Mouse (Mus musculus) gastrocnemius, postnatal 14 days (tissue): ENCODE data around the gene Brk1. TPM values are rescaled to one million over a fixed set of nuclear protein-coding genes. Genes with fewer than 3 reads are reported as not detected.
A peak's percentile ranks its signal among the peaks of the same experiment; 100 is the strongest.

Experiments used
- DNase-seq: peaks from one replicate; pipeline ENCODE4 v3.0.0; 2021; ENCODE audit warnings: mixed read lengths
- intact Hi-C: fragments of 180-260 bp; cut with DNase I; formaldehyde crosslinking; loops from one replicate; pipeline ENCODE4 v1.15.1; 2025; ENCODE audit warnings: low total_unique reads
- long read RNA-seq, 2 experiments: library from polyadenylated mRNA; stranded (forward); transcript quantifications; one replicate each; pipeline ENCODE4 v2.0.0; 2021
- total RNA-seq, 2 experiments: library from RNA; stranded (reverse); gene quantifications; 2 replicates each; pipeline ENCODE4 v1.2.3; 2021

Gene Brk1
- 10 to 100 TPM; 42.8 to 52.4 TPM for total RNA-seq
- long read RNA-seq, experiment 1, transcript Brk1-201 (3 exons, 1,095 nt): major isoform, 24 of 38 reads
- long read RNA-seq, experiment 1, partial matches to known transcripts: 14 of 38 reads
- long read RNA-seq, experiment 1, other reads (novel, unspliced or antisense): 0 of 38 reads
- long read RNA-seq, experiment 2, transcript Brk1-201 (3 exons, 1,095 nt): major isoform, 21 of 42 reads
- long read RNA-seq, experiment 2, partial matches to known transcripts: 21 of 42 reads
- long read RNA-seq, experiment 2, other reads (novel, unspliced or antisense): 0 of 42 reads

- peak; percentile 86 for DNase-seq
- intact Hi-C loops: no loop called here
Measured at GRCm38 (mm10) chr6:113604432-113605223, at the start of gene Brk1. Gene Brk1 (plus strand): TSS chr6:113604772.

- DNase-seq: no peak
- intact Hi-C loops: no loop called here
Measured at GRCm38 (mm10) chr6:113559736-113560135, 44.8 kb upstream of the Brk1 start.

GRCm38 (mm10) chr6:113564557-113564956 lies 40.0 kb upstream of the Brk1 start:
- intact Hi-C loops: no loop called here
- DNase-seq: no peak

- DNase-seq: no peak
- intact Hi-C loops: no loop called here
Measured at GRCm38 (mm10) chr6:113576044-113576443, 28.5 kb upstream of the Brk1 start.

GRCm38 (mm10) chr6:113579306-113579705 lies 25.3 kb upstream of the Brk1 start:
- no peak for DNase-seq
- intact Hi-C loops: no loop called here

- no peak for DNase-seq
- intact Hi-C loops: no loop called here
Measured at GRCm38 (mm10) chr6:113583023-113583422, 21.5 kb upstream of the Brk1 start.

GRCm38 (mm10) chr6:113585065-113585464 lies 19.5 kb upstream of the Brk1 start:
- no peak for DNase-seq
- intact Hi-C loops: no loop called here

GRCm38 (mm10) chr6:113586466-113587183 lies 17.9 kb upstream of the Brk1 start:
- DNase-seq: no peak
- intact Hi-C loops: no loop called here

GRCm38 (mm10) chr6:113592637-113593036 lies 11.9 kb upstream of the Brk1 start:
- intact Hi-C loops: no loop called here
- no peak for DNase-seq

GRCm38 (mm10) chr6:113597945-113598344 lies 6.6 kb upstream of the Brk1 start:
- DNase-seq: no peak
- intact Hi-C loops: no loop called here

- intact Hi-C loops: no loop called here
- no peak for DNase-seq
Measured at GRCm38 (mm10) chr6:113599833-113600232, 4.7 kb upstream of the Brk1 start.

GRCm38 (mm10) chr6:113600543-113601139 lies 3.9 kb upstream of the Brk1 start, which contains the start of gene Fancd2os:
Gene Fancd2os (minus strand): TSS chr6:113600715.
- DNase-seq: no peak
- intact Hi-C loops: no loop called here

GRCm38 (mm10) chr6:113602821-113603220 lies 1.8 kb upstream of the Brk1 start:
- intact Hi-C loops: no loop called here
- DNase-seq: no peak

GRCm38 (mm10) chr6:113603993-113604392 lies 579 bp upstream of the Brk1 start:
- intact Hi-C loops: no loop called here
- no peak for DNase-seq

GRCm38 (mm10) chr6:113605224-113605545 lies 613 bp downstream of the Brk1 start:
- intact Hi-C loops: no loop called here
- no peak for DNase-seq

GRCm38 (mm10) chr6:113608871-113609270 lies 4.3 kb downstream of the Brk1 start:
- intact Hi-C loops: no loop called here
- DNase-seq: no peak

GRCm38 (mm10) chr6:113609293-113609692 lies 4.7 kb downstream of the Brk1 start:
- no peak for DNase-seq
- intact Hi-C loops: no loop called here

GRCm38 (mm10) chr6:113612258-113612969 lies 7.8 kb downstream of the Brk1 start:
- no peak for DNase-seq
- intact Hi-C loops: no loop called here

GRCm38 (mm10) chr6:113614152-113614551 lies 9.6 kb downstream of the Brk1 start:
- DNase-seq: no peak
- intact Hi-C loops: no loop called here
